Mouse (Mus musculus): ENCODE measurements at regions not wholly inside any gene's neighbourhood (a gene's known extent, or its start where the extent isn't known, plus 50 kb on each side); places are given as distances from the start of the nearest gene placed in this dataset.

- DNase-seq (ENCODE audit: low spot score), result no peak
- 73% methylated on average over 8 of the region's 8 CpGs for WGBS
- Histone ChIP-seq H3K36me3 (ENCODE audit: control insufficient read depth, insufficient read depth, low read length) (no peaks in the 10 kb centered on the region), H3K4me2 (ENCODE audit: low read depth, severe bottlenecking) (no peak overlapping the region), H3K9ac (ENCODE audit: low read length) (0 out of 2 replicates have a peak overlapping the region, but pooled peaks have one; percentile 23), H3K27me3 (ENCODE audit: control insufficient read depth, insufficient read depth, low read length) (no peaks in the 10 kb centered on the region), H3K4me1 (ENCODE audit: control insufficient read depth, insufficient read depth, low read length) (peaks cover 23% of the 10 kb centered on the region), H3K27ac (replicated peaks; ENCODE audit: low read depth, low read length) (no peak overlapping the region), H3K9me3 (ENCODE audit: control insufficient read depth, low read length) (no peaks in the 10 kb centered on the region), H3K4me3 (ENCODE audit: low read depth, low read length) (no peak overlapping the region)
- ATAC-seq (ENCODE audit: insufficient number of reproducible peaks, low FRiP score, low TSS enrichment, low read depth), result no peak
These were observed 54.4 kb downstream of the Irf2bpl start for GRCm38 (mm10) chr12:86830247-86830585.

GRCm38 (mm10) chr12:86829581-86830246 lies 54.9 kb downstream of the Irf2bpl start:
- Histone ChIP-seq H3K27me3 (ENCODE audit: control insufficient read depth, insufficient read depth, low read length) (no peaks in the 10 kb centered on the region), H3K36me3 (ENCODE audit: control insufficient read depth, insufficient read depth, low read length) (no peaks in the 10 kb centered on the region), H3K4me3 (ENCODE audit: low read depth, low read length) (no peak overlapping the region), H3K27ac (replicated peaks; ENCODE audit: low read depth, low read length) (no peak overlapping the region), H3K4me1 (ENCODE audit: control insufficient read depth, insufficient read depth, low read length) (peaks cover 28% of the 10 kb centered on the region), H3K4me2 (ENCODE audit: low read depth, severe bottlenecking) (no peak overlapping the region), H3K9ac (ENCODE audit: low read length) (0 out of 2 replicates have a peak overlapping the region, but pooled peaks have one; percentile 23), H3K9me3 (ENCODE audit: control insufficient read depth, low read length) (no peaks in the 10 kb centered on the region)
- DNase-seq (ENCODE audit: low spot score), result no peak
- ATAC-seq (ENCODE audit: insufficient number of reproducible peaks, low FRiP score, low TSS enrichment, low read depth), result no peak
- WGBS, result 68% methylated on average over 16 of the region's 16 CpGs

- H3K4me2 ChIP-seq (ENCODE audit: low read depth, severe bottlenecking), result no peak overlapping the region
- H3K9me3 ChIP-seq (ENCODE audit: control insufficient read depth, low read length), result no peaks in the 10 kb centered on the region
- no peak overlapping the region for H3K4me3 ChIP-seq (ENCODE audit: low read depth, low read length)
- no peak overlapping the region for H3K9ac ChIP-seq (ENCODE audit: low read length)
- H3K27me3 ChIP-seq (ENCODE audit: control insufficient read depth, insufficient read depth, low read length), result no peaks in the 10 kb centered on the region
- ATAC-seq (ENCODE audit: insufficient number of reproducible peaks, low FRiP score, low TSS enrichment, low read depth), result no peak
- no peak for DNase-seq (ENCODE audit: low spot score)
- no peaks in the 10 kb centered on the region for H3K36me3 ChIP-seq (ENCODE audit: control insufficient read depth, insufficient read depth, low read length)
- WGBS, result 89% methylated on average over 2 of the region's 2 CpGs
- no peak overlapping the region for H3K27ac ChIP-seq (replicated peaks; ENCODE audit: low read depth, low read length)
- peaks cover 31% of the 10 kb centered on the region for H3K4me1 ChIP-seq (ENCODE audit: control insufficient read depth, insufficient read depth, low read length)
These were observed 57.4 kb downstream of the Irf2bpl start for GRCm38 (mm10) chr12:86827241-86827606.

GRCm38 (mm10) chr12:86826420-86827240 lies 58.0 kb downstream of the Irf2bpl start:
- WGBS, result 79% methylated on average over 13 of the region's 13 CpGs
- H3K36me3 ChIP-seq (ENCODE audit: control insufficient read depth, insufficient read depth, low read length), result no peaks in the 10 kb centered on the region
- no peaks in the 10 kb centered on the region for H3K9me3 ChIP-seq (ENCODE audit: control insufficient read depth, low read length)
- no peak overlapping the region for H3K9ac ChIP-seq (ENCODE audit: low read length)
- ATAC-seq (ENCODE audit: insufficient number of reproducible peaks, low FRiP score, low TSS enrichment, low read depth), result no peak
- no peak overlapping the region for H3K27ac ChIP-seq (replicated peaks; ENCODE audit: low read depth, low read length)
- H3K27me3 ChIP-seq (ENCODE audit: control insufficient read depth, insufficient read depth, low read length), result no peaks in the 10 kb centered on the region
- DNase-seq (ENCODE audit: low spot score), result no peak
- peaks cover 25% of the 10 kb centered on the region for H3K4me1 ChIP-seq (ENCODE audit: control insufficient read depth, insufficient read depth, low read length)
- H3K4me2 ChIP-seq (ENCODE audit: low read depth, severe bottlenecking), result no peak overlapping the region
- H3K4me3 ChIP-seq (ENCODE audit: low read depth, low read length), result no peak overlapping the region

GRCm38 (mm10) chr12:86825584-86826419 lies 58.8 kb downstream of the Irf2bpl start:
- Histone ChIP-seq H3K27me3 (ENCODE audit: control insufficient read depth, insufficient read depth, low read length) (no peaks in the 10 kb centered on the region), H3K4me1 (ENCODE audit: control insufficient read depth, insufficient read depth, low read length) (peaks cover 24% of the 10 kb centered on the region), H3K27ac (replicated peaks; ENCODE audit: low read depth, low read length) (no peak overlapping the region), H3K9ac (ENCODE audit: low read length) (no peak overlapping the region), H3K4me2 (ENCODE audit: low read depth, severe bottlenecking) (no peak overlapping the region), H3K36me3 (ENCODE audit: control insufficient read depth, insufficient read depth, low read length) (no peaks in the 10 kb centered on the region), H3K9me3 (ENCODE audit: control insufficient read depth, low read length) (no peaks in the 10 kb centered on the region), H3K4me3 (ENCODE audit: low read depth, low read length) (no peak overlapping the region)
- ATAC-seq (ENCODE audit: insufficient number of reproducible peaks, low FRiP score, low TSS enrichment, low read depth) (no peak), DNase-seq (ENCODE audit: low spot score) (no peak)
- WGBS, result 70% methylated on average over 6 of the region's 6 CpGs

GRCm38 (mm10) chr12:86824860-86825583 lies 59.6 kb downstream of the Irf2bpl start:
- Histone ChIP-seq H3K36me3 (ENCODE audit: control insufficient read depth, insufficient read depth, low read length) (no peaks in the 10 kb centered on the region), H3K4me2 (ENCODE audit: low read depth, severe bottlenecking) (peak overlapping the region; percentile 47; the same call in 1 of the 2 replicates), H3K9me3 (ENCODE audit: control insufficient read depth, low read length) (no peaks in the 10 kb centered on the region), H3K27ac (replicated peaks; ENCODE audit: low read depth, low read length) (peak overlapping the region; percentile 98), H3K27me3 (ENCODE audit: control insufficient read depth, insufficient read depth, low read length) (no peaks in the 10 kb centered on the region), H3K4me3 (ENCODE audit: low read depth, low read length) (no peak overlapping the region), H3K9ac (ENCODE audit: low read length) (peak overlapping the region; percentile 23; the same call in 1 of the 2 replicates), H3K4me1 (ENCODE audit: control insufficient read depth, insufficient read depth, low read length) (peaks cover 24% of the 10 kb centered on the region)
- ATAC-seq (ENCODE audit: insufficient number of reproducible peaks, low FRiP score, low TSS enrichment, low read depth) (peak; percentile 44), DNase-seq (ENCODE audit: low spot score) (peak; percentile 56)
- WGBS, result 26% methylated on average over 14 of the region's 14 CpGs

GRCm38 (mm10) chr12:86823855-86824589 lies 60.6 kb downstream of the Irf2bpl start:
- Histone ChIP-seq H3K27ac (replicated peaks; ENCODE audit: low read depth, low read length) (peak overlapping the region; percentile 98), H3K4me2 (ENCODE audit: low read depth, severe bottlenecking) (peak overlapping the region; percentile 47)

More at GRCm38 (mm10) chr12:86823855-86824589, 60.6 kb downstream of the Irf2bpl start:
- Histone ChIP-seq H3K36me3 (ENCODE audit: control insufficient read depth, insufficient read depth, low read length) (no peaks in the 10 kb centered on the region), H3K9me3 (ENCODE audit: control insufficient read depth, low read length) (no peaks in the 10 kb centered on the region), H3K4me3 (ENCODE audit: low read depth, low read length) (peak overlapping the region; percentile 9; the same call in 1 of the 2 replicates), H3K4me1 (ENCODE audit: control insufficient read depth, insufficient read depth, low read length) (peaks cover 22% of the 10 kb centered on the region), H3K27me3 (ENCODE audit: control insufficient read depth, insufficient read depth, low read length) (no peaks in the 10 kb centered on the region), H3K9ac (ENCODE audit: low read length) (peak overlapping the region; percentile 65)
- peak; percentile 92 for DNase-seq (ENCODE audit: low spot score)
- ATAC-seq (ENCODE audit: insufficient number of reproducible peaks, low FRiP score, low TSS enrichment, low read depth), result peak; percentile 91
- WGBS, result under 1% methylated on average over 29 of the region's 29 CpGs

Measured in limb, embryonic 11.5 days (tissue).